Mouse (Mus musculus) urinary bladder, postnatal 10 days (tissue): ENCODE results near the gene Pgam2.
"Not testable (repeated sequence)": the region's sequence is repeated elsewhere in the genome, so short reads cannot be mapped to it uniquely, and the experiment has no call there.

Source experiments
- DNase-seq: peaks from one replicate; pipeline ENCODE4 v3.0.0; 2022; ENCODE audit warnings: low spot score

Pgam2 gene

GRCm38 (mm10) chr11:5803551-5803981 is at the start of gene Pgam2:
Gene Pgam2, minus strand, starts transcription at chr11:5803733.
- DNase-seq = no peak

GRCm38 (mm10) chr11:5852314-5852713 is 48.8 kb upstream of the Pgam2 start:
- no peak for DNase-seq

GRCm38 (mm10) chr11:5851021-5851736 is 47.6 kb upstream of the Pgam2 start:
- DNase-seq = no peak

- DNase-seq = no peak
Observed at GRCm38 (mm10) chr11:5850452-5850851, 46.9 kb upstream of the Pgam2 start.

- DNase-seq = no peak
Observed at GRCm38 (mm10) chr11:5849316-5849715, 45.8 kb upstream of the Pgam2 start.

- no peak for DNase-seq
Observed at GRCm38 (mm10) chr11:5848741-5849140, 45.2 kb upstream of the Pgam2 start.

- DNase-seq = no peak
Observed at GRCm38 (mm10) chr11:5846639-5847345, 43.3 kb upstream of the Pgam2 start.

- no peak for DNase-seq
Observed at GRCm38 (mm10) chr11:5843131-5843530, 39.6 kb upstream of the Pgam2 start.

GRCm38 (mm10) chr11:5841751-5842150 is 38.2 kb upstream of the Pgam2 start:
- no peak for DNase-seq

GRCm38 (mm10) chr11:5840346-5840745 is 36.8 kb upstream of the Pgam2 start:
- DNase-seq = no peak

- DNase-seq = peak; percentile 65
Observed at GRCm38 (mm10) chr11:5837251-5838246, 34.0 kb upstream of the Pgam2 start, which contains the start of gene Polm. Gene Polm, minus strand, starts transcription at chr11:5838016.

GRCm38 (mm10) chr11:5836126-5836525 is 32.6 kb upstream of the Pgam2 start:
- DNase-seq = no peak

- DNase-seq = no peak
Observed at GRCm38 (mm10) chr11:5835057-5835456, 31.5 kb upstream of the Pgam2 start.

- no peak for DNase-seq
Observed at GRCm38 (mm10) chr11:5834506-5834905, 31.0 kb upstream of the Pgam2 start.

GRCm38 (mm10) chr11:5829327-5829726 is 25.8 kb upstream of the Pgam2 start:
- no peak for DNase-seq

- DNase-seq = no peak
Observed at GRCm38 (mm10) chr11:5828509-5829191, 25.1 kb upstream of the Pgam2 start.

- no peak for DNase-seq
Observed at GRCm38 (mm10) chr11:5827931-5828330, 24.4 kb upstream of the Pgam2 start.

GRCm38 (mm10) chr11:5825432-5825831 is 21.9 kb upstream of the Pgam2 start:
- no peak for DNase-seq

- no peak for DNase-seq
Observed at GRCm38 (mm10) chr11:5819223-5819622, 15.7 kb upstream of the Pgam2 start.

- DNase-seq = no peak
Observed at GRCm38 (mm10) chr11:5813381-5813780, 9.8 kb upstream of the Pgam2 start.

- not testable (repeated sequence) for DNase-seq
Observed at GRCm38 (mm10) chr11:5809487-5809886, 6.0 kb upstream of the Pgam2 start.

- no peak for DNase-seq
Observed at GRCm38 (mm10) chr11:5807956-5808355, 4.4 kb upstream of the Pgam2 start.
